Mouse (Mus musculus) layer of hippocampus, postnatal 36 days (tissue): ENCODE measurements around the gene Igsf10. TPM values are rescaled to one million over a fixed set of nuclear protein-coding genes. Genes with fewer than 3 reads are reported as not detected.
"Not testable (repeated sequence)": the region's sequence is repeated elsewhere in the genome, so short reads cannot be mapped to it uniquely, and the experiment has no call there.

Experiments
- DNase-seq, 2 experiments: peaks; one replicate each; pipeline ENCODE4 v3.0.0; 2022
- total RNA-seq, 2 experiments: library from RNA; stranded (reverse); gene quantifications; 2 replicates each; pipeline ENCODE4 v1.2.3; 2021

The Igsf10 gene
- 1 to 10 TPM; 1.4 to 1.5 TPM for total RNA-seq

GRCm38 (mm10) chr3:59344065-59344905 is at the start of gene Igsf10:
Igsf10 (minus strand) TSS chr3:59344394.
- peak; percentile 23 to 26 for DNase-seq

GRCm38 (mm10) chr3:59385553-59385952 is 41.4 kb upstream of the Igsf10 start:
- DNase-seq: no peak

GRCm38 (mm10) chr3:59385000-59385399 is 40.8 kb upstream of the Igsf10 start:
- DNase-seq: no peak

GRCm38 (mm10) chr3:59384321-59384720 is 40.1 kb upstream of the Igsf10 start:
- DNase-seq: no peak

GRCm38 (mm10) chr3:59378791-59379190 is 34.6 kb upstream of the Igsf10 start:
- not testable (repeated sequence) for DNase-seq

GRCm38 (mm10) chr3:59361895-59362294 is 17.7 kb upstream of the Igsf10 start:
- no peak for DNase-seq

GRCm38 (mm10) chr3:59360102-59360501 is 15.9 kb upstream of the Igsf10 start:
- DNase-seq: no peak

GRCm38 (mm10) chr3:59354156-59354555 is 10.0 kb upstream of the Igsf10 start:
- no peak for DNase-seq

GRCm38 (mm10) chr3:59351768-59352167 is 7.6 kb upstream of the Igsf10 start:
- no peak for DNase-seq

- no peak for DNase-seq
These were observed 1.2 kb downstream of the Igsf10 start for GRCm38 (mm10) chr3:59343026-59343425.

GRCm38 (mm10) chr3:59341647-59342427 is 2.4 kb downstream of the Igsf10 start:
- no peak for DNase-seq

GRCm38 (mm10) chr3:59328526-59328925 is 15.7 kb downstream of the Igsf10 start:
- DNase-seq: no peak

GRCm38 (mm10) chr3:59321278-59321876 is 22.8 kb downstream of the Igsf10 start:
- DNase-seq: peak in 1 of 2 experiments; percentile 38

- DNase-seq: no peak
These were observed 28.1 kb downstream of the Igsf10 start for GRCm38 (mm10) chr3:59316077-59316476.

GRCm38 (mm10) chr3:59312610-59313009 is 31.6 kb downstream of the Igsf10 start:
- peak; percentile 59 to 65 for DNase-seq

GRCm38 (mm10) chr3:59305518-59305917 is 38.7 kb downstream of the Igsf10 start:
- no peak for DNase-seq

GRCm38 (mm10) chr3:59304944-59305343 is 39.2 kb downstream of the Igsf10 start:
- no peak for DNase-seq

- no peak for DNase-seq
These were observed 46.5 kb downstream of the Igsf10 start for GRCm38 (mm10) chr3:59297653-59298052.

GRCm38 (mm10) chr3:59296563-59297130 is 47.5 kb downstream of the Igsf10 start:
- DNase-seq: no peak

GRCm38 (mm10) chr3:59295699-59296562 is 48.3 kb downstream of the Igsf10 start:
- DNase-seq: no peak

GRCm38 (mm10) chr3:59293437-59294199 is 50.6 kb downstream of the Igsf10 start:
- no peak for DNase-seq
